8 mouse cellular contexts compared by ENCODE assay signal in genomic region chr11:51855818-51856615, GRCm38 (mm10). TPM values are rescaled to one million over a fixed set of nuclear protein-coding genes. Genes with fewer than 3 reads are reported as not detected.
DNase-seq lines count a peak whose midpoint lies in the region; ATAC-seq and TF ChIP-seq lines count a peak whose summit lies in the region.

No protein-coding gene starts in this region.

- H3K36me3 ChIP-seq in heart, embryonic 12.5 days, result no peaks in the 10 kb centered on the region
- H3K36me3 ChIP-seq in kidney, postnatal 0 days (ENCODE audit: insufficient read depth, low read length), result no peaks in the 10 kb centered on the region
- H3K36me3 ChIP-seq in liver, adult 2 months (ENCODE audit: control insufficient read depth, insufficient read depth, low read length), result no peaks in the 10 kb centered on the region

- peaks cover 7% of the 10 kb centered on the region for H3K27me3 ChIP-seq in heart, embryonic 12.5 days (replicated peaks)
- H3K27me3 ChIP-seq in kidney, postnatal 0 days (ENCODE audit: insufficient read depth, low read length), result no peaks in the 10 kb centered on the region
- no peaks in the 10 kb centered on the region for H3K27me3 ChIP-seq in liver, adult 2 months (ENCODE audit: control insufficient read depth, insufficient read depth, low read length)

- TF ChIP-seq CTCF in kidney, postnatal 0 days (IDR thresholded peaks at IDR 0.05; ENCODE audit: low read depth), result peak; percentile 34; the same call in 1 of the 2 replicates
- TF ChIP-seq CTCF in liver, adult 2 months (IDR thresholded peaks at IDR 0.05; ENCODE audit: low read depth, low read length), result peak; percentile 30; the same call in 1 of the 2 replicates

- H3K4me3 ChIP-seq in heart, embryonic 12.5 days, result peak overlapping the region; percentile 76
- peak overlapping the region; percentile 80 for H3K4me3 ChIP-seq in kidney, postnatal 0 days (replicated peaks; ENCODE audit: low read depth, low read length)
- peak overlapping the region; percentile 75 for H3K4me3 ChIP-seq in liver, adult 2 months (ENCODE audit: insufficient read depth, low read depth, low read length)

- peaks cover 5% of the 10 kb centered on the region; the same call in 1 of the 2 replicates for H3K79me2 ChIP-seq in liver, adult 2 months (ENCODE audit: control insufficient read depth, insufficient read depth, low read length)

- 0 out of 2 replicates have a peak, but pooled peaks have one; percentile 28 for TF ChIP-seq POLR2A in liver, adult 2 months (IDR thresholded peaks at IDR 0.05; ENCODE audit: extremely low read depth, insufficient read depth, low read length)

- peak; percentile 82 to 85 for DNase-seq in B cell, adult 2 months
- peak; percentile 60 to 66 for DNase-seq in adrenal gland, postnatal 4 days (ENCODE audit: low spot score in 2 of 2)
- DNase-seq in kidney, postnatal 0 days (ENCODE audit: low spot score), result peak; percentile 55
- peak; percentile 71 for DNase-seq in liver, adult 2 months (ENCODE audit: extremely low read depth, low read depth, low spot score)
- DNase-seq in spleen, postnatal 4 days (ENCODE audit: low spot score in 2 of 2), result peak; percentile 82 to 93

- H3K4me1 ChIP-seq in heart, embryonic 12.5 days (replicated peaks), result peaks cover 11% of the 10 kb centered on the region
- H3K4me1 ChIP-seq in kidney, postnatal 0 days (replicated peaks; ENCODE audit: insufficient read depth, low read length), result peaks cover 18% of the 10 kb centered on the region
- H3K4me1 ChIP-seq in liver, adult 2 months (ENCODE audit: control insufficient read depth, insufficient read depth, low read length), result peaks cover 38% of the 10 kb centered on the region

- H3K9me3 ChIP-seq in heart, embryonic 12.5 days (replicated peaks), result no peaks in the 10 kb centered on the region
- H3K9me3 ChIP-seq in kidney, postnatal 0 days (replicated peaks; ENCODE audit: low read length), result no peaks in the 10 kb centered on the region

- ATAC-seq in erythroblast, adult 5-6 weeks (replicated peaks; ENCODE audit: low FRiP score, poor library complexity, severe bottlenecking), result peak; percentile 49
- ATAC-seq in heart, embryonic 12.5 days (ENCODE audit: insufficient number of reproducible peaks, low FRiP score), result peak; percentile 30
- peak; percentile 58 for ATAC-seq in kidney, postnatal 0 days (replicated peaks; ENCODE audit: low FRiP score, low read depth)
- 0 out of 2 replicates have a peak, but pooled peaks have one; percentile 19 for ATAC-seq in monocyte, adult 5-6 weeks (replicated peaks; ENCODE audit: insufficient number of reproducible peaks, low FRiP score, low TSS enrichment, poor library complexity, severe bottlenecking)

- peak overlapping the region; percentile 99 for H3K4me2 ChIP-seq in heart, embryonic 12.5 days
- H3K4me2 ChIP-seq in kidney, postnatal 0 days (ENCODE audit: low read length), result peak overlapping the region; percentile 99

- peak overlapping the region; percentile 79 for H3K9ac ChIP-seq in heart, embryonic 12.5 days
- peak overlapping the region; percentile 79 for H3K9ac ChIP-seq in kidney, postnatal 0 days (ENCODE audit: low read depth, low read length)
- peak overlapping the region; percentile 95 for H3K9ac ChIP-seq in liver, adult 2 months (ENCODE audit: low read depth, low read length)

- H3K27ac ChIP-seq in heart, embryonic 12.5 days (ENCODE audit: poor library complexity, severe bottlenecking), result peak overlapping the region; percentile 78
- H3K27ac ChIP-seq in kidney, postnatal 0 days, result peak overlapping the region; percentile 91
- H3K27ac ChIP-seq in liver, adult 2 months (replicated peaks; ENCODE audit: insufficient read depth, low read depth, low read length), result peak overlapping the region; percentile 82

- under 1% methylated on average over 45 of the region's 47 CpGs for WGBS in heart, embryonic 12.5 days
- under 1% methylated on average over 47 of the region's 47 CpGs for WGBS in kidney, postnatal 0 days
- WGBS in liver, adult 2 months, result 1% methylated on average over 46 of the region's 47 CpGs

RNA-seq across cellular contexts. Expression of gene Jade2, which starts 1.4 kb away (rescaled TPM):
- 10 to 100 TPM; 16.0 to 16.2 TPM for total RNA-seq in adrenal gland, postnatal 4 days (2021)
- 1.7 and 3.8 TPM in 2 replicates for total RNA-seq in erythroblast, adult 5-6 weeks (2015; ENCODE audit: low replicate concordance)
- 2.4 and 2.6 TPM in 2 replicates for total RNA-seq in erythroblast, adult 5-6 weeks (2017; ENCODE audit: low replicate concordance)
- 0.57 and 0.81 TPM in 2 replicates for polyA plus RNA-seq in heart, embryonic 12.5 days (2016; fragmentation: Nextera tagmentation; extraction: Ambion mirVana)
- 1.0 and 1.2 TPM in 2 replicates for polyA plus RNA-seq in kidney, postnatal 0 days (2015; fragmentation: Nextera tagmentation; extraction: Ambion mirVana)
- total RNA-seq in liver, adult 2 months (2014; rRNA removed), result 2.7 and 3.7 TPM in 2 replicates
- 3.6 and 4.1 TPM in 2 replicates for polyA plus RNA-seq in liver, adult 2 months (2012; rRNA removed)
- total RNA-seq in monocyte, adult 5-6 weeks (2017), result 33.1 to 54.1 TPM (median 36.5 TPM) in 3 replicates

Comparison
In these comparisons a context has a peak if more than half of its experiments do, and no peak if none do; other contexts are left out.
1. Peak in every context shown above with its lines: DNase-seq, ATAC-seq, H3K4me3 ChIP-seq and H3K27ac ChIP-seq.